Mouse (Mus musculus) forebrain, embryonic 10.5 days (tissue): Measurements from ENCODE around the gene Olfr147. TPM values are rescaled to one million over a fixed set of nuclear protein-coding genes. Genes with fewer than 3 reads are reported as not detected.
"Not testable (repeated sequence)": the region's sequence is repeated elsewhere in the genome, so short reads cannot be mapped to it uniquely, and the experiment has no call there.

ENCODE experiments used
- DNase-seq: peaks from one replicate; pipeline ENCODE4 v3.0.0-alpha.2; 2017; ENCODE audit warnings: low spot score; ENCODE audit errors: extremely low spot score
- H3K27ac ChIP-seq: fragments of 300-500 bp; sonication (generic); 2 replicates; pipeline ENCODE4 v1.5.1; 2016; ENCODE audit warnings: mild to moderate bottlenecking
- H3K27me3 ChIP-seq: fragments of 300-500 bp; sonication (generic); 2 replicates; pipeline ENCODE4 v1.6.1; 2016; ENCODE audit warnings: mild to moderate bottlenecking; ENCODE audit not compliant: poor library complexity, severe bottlenecking
- H3K36me3 ChIP-seq: fragments of 300-500 bp; sonication (generic); replicated peaks from 2 replicates; pipeline ENCODE4 v1.6.1; 2016; ENCODE audit warnings: mild to moderate bottlenecking, moderate library complexity
- H3K4me1 ChIP-seq: fragments of 300-500 bp; sonication (generic); 2 replicates; pipeline ENCODE4 v1.6.1; 2016
- H3K4me3 ChIP-seq: fragments of 300-500 bp; sonication (generic); 2 replicates; pipeline ENCODE4 v1.5.1; 2016; ENCODE audit warnings: mild to moderate bottlenecking, moderate library complexity
- H3K9me3 ChIP-seq: fragments of 300-500 bp; sonication (generic); 2 replicates; pipeline ENCODE4 v1.6.1; 2016; ENCODE audit warnings: mild to moderate bottlenecking, moderate library complexity
- WGBS: fragments of 180-500 bp; shearing (Covaris S2); methylation state at CpG from one replicate; pipeline ENCODE4 v1.1.7; 2016; 5-methylcytosine and 5-hydroxymethylcytosine counted together
- polyA plus RNA-seq: library from polyadenylated mRNA; unstranded; fragments of >200 nt; fragmentation: Nextera tagmentation; extraction: Ambion mirVana; gene quantifications from 2 replicates; pipeline ENCODE4 v1.2.1, GENCODE M21; 2016

The Olfr147 gene
- polyA plus RNA-seq = not detected in 2 replicates

DNA sequence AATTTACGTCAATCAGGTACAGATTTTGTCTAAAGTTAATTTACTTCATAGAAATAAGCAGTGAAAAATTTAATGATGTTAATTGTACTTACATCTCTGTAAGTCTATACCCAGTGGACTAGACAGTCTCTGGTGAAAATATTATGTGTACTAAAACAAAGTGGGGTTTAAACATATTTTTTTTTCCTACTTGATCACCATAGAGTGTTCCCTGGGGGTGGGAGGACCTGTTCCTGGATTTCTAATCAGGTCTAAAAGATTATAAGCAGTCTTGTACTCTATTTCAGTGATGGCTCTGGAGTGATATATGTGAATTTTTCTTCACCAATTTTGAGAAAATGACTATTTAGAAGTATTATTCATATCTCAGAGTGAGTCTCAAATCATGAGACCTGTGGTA lies at the start of gene Olfr147:
TSS of gene Olfr147 (plus strand) at position 301 of the 400 bp plus-strand sequence.
- no peaks in the 10 kb centered on the region for H3K27me3 ChIP-seq
- no peaks in the 10 kb centered on the region for H3K4me1 ChIP-seq
- H3K27ac ChIP-seq = no peak within 1 kb of the TSS
- no peak for DNase-seq
- H3K36me3 ChIP-seq = no peaks in the 10 kb centered on the region
- WGBS = 88% methylated on average over 1 of the region's 1 CpGs
- no peaks in the 10 kb centered on the region for H3K9me3 ChIP-seq
- no peak within 1 kb of the TSS for H3K4me3 ChIP-seq

DNA sequence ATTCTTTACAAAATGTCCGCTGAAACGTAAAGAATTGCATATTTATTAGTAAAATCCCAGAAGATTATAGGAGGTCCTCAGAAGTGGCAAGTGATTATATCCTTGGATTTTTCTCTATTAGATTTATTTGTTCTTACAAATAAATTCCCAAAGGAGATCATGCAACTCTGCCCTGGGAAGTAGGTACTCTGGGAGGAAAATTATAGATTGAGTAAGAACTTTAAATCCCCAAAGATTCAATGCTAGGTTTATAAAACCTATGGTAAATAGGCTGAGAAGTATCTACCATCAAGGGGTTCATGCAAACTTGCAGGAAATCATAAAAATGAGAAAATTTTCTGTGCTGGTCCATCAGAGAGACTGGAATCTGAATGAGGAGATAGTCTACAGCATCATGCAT lies 34.9 kb upstream of the Olfr147 start, which contains the start of gene Olfr250:
TSS of gene Olfr250 (plus strand) at position 301 of the 400 bp plus-strand sequence.
- WGBS = 88% methylated on average over 2 of the region's 2 CpGs
- H3K27me3 ChIP-seq = no peaks in the 10 kb centered on the region
- H3K9me3 ChIP-seq = no peaks in the 10 kb centered on the region
- no peak within 1 kb of the TSS for H3K27ac ChIP-seq
- H3K4me1 ChIP-seq = no peaks in the 10 kb centered on the region
- DNase-seq = no peak
- no peak within 1 kb of the TSS for H3K4me3 ChIP-seq
- H3K36me3 ChIP-seq = no peaks in the 10 kb centered on the region

DNA sequence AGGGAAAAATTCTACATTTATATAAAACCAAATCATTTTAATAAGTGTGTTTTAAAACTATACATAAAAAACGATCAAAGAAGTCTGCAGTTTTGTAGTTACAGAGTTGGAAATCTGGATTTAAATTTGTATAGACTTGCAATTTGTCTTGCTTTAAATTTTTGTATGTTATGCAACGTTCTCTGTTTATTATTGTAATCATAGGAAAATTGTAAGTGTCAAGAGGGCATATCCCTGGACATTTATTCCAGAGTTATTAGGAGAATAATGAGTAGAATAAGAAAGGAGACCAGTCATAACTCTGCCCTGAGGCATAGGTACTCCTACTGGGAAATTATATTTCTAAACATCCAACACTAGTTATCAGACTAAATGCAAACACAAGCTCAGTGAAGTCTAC lies 24.7 kb upstream of the Olfr147 start, which contains the start of gene Olfr251:
TSS of gene Olfr251 (plus strand) at position 301 of the 400 bp plus-strand sequence.
- 78% methylated on average over 2 of the region's 2 CpGs for WGBS
- no peaks in the 10 kb centered on the region for H3K4me1 ChIP-seq
- H3K36me3 ChIP-seq = no peaks in the 10 kb centered on the region
- no peaks in the 10 kb centered on the region for H3K27me3 ChIP-seq
- no peaks in the 10 kb centered on the region for H3K9me3 ChIP-seq
- no peak for DNase-seq
- no peak within 1 kb of the TSS for H3K27ac ChIP-seq
- no peak within 1 kb of the TSS for H3K4me3 ChIP-seq

DNA sequence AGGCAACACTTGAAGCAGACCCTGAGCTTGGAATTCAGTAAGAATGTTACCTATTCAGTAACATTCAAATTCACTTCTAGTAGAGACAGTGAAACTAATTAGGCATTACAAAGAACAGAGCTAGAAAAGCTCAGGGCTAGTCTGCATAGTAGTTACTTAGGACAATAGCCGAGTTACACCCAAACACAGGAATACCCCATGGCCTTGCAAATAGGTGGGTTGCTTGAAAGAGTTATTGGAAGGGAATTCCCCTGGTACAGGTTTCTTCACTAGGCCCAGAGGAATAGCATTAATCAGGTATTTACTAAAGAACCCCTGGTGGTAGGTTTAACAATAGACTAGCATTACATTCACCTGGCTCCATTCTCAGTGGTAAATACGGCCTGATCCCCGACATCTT lies 6.0 kb downstream of the Olfr147 start:
- not testable (repeated sequence) for DNase-seq, H3K27me3 ChIP-seq, H3K27ac ChIP-seq, H3K4me1 ChIP-seq, H3K9me3 ChIP-seq, H3K36me3 ChIP-seq, H3K4me3 ChIP-seq
- WGBS = 96% methylated on average over 3 of the region's 3 CpGs

DNA sequence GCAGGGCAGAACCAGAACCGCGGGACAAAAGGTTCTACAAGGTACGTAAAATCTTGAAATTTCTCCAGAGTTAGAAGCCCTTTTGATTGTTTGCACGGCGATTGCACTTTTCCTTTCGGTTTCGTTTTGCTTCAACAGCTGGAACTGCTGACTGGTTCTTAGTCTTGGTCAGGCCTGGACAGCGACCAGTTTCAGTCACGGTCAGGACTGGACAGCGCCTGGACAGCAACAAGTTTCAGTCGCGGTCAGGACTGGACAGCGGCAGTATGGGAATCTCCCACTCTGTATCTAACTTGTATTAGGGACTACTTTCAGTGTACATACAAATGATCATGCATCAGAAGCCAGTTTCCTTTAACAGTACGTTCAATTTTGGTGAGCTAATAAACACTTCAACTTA lies 12.0 kb downstream of the Olfr147 start:
- not testable (repeated sequence) for DNase-seq, H3K4me3 ChIP-seq, H3K27me3 ChIP-seq, H3K36me3 ChIP-seq, H3K4me1 ChIP-seq, H3K27ac ChIP-seq
- WGBS = 96% methylated on average over 14 of the region's 14 CpGs
- peaks cover 25% of the 10 kb centered on the region; the same call in 1 of the 2 replicates for H3K9me3 ChIP-seq

DNA sequence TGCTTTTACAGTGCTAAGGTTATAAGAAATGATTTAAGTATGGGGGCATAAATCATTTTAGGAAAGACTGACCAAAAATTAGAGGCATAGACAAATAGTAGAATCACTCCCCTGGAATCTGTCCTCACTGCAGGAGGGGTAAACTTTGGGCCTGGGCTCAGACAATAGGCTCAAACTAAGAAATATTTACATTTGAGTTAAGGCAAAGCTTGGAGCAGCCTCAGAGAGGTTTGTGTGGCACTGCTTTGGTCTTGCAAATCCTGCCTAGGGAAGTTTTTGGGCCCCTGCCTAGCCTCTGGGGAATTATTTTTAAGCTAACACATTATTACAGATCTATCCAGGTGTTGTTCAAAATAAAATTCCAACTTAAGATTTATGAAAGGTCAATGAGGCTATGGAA lies 22.3 kb downstream of the Olfr147 start:
- no peak overlapping the region for H3K4me3 ChIP-seq
- H3K27ac ChIP-seq = no peak overlapping the region
- H3K27me3 ChIP-seq = no peaks in the 10 kb centered on the region
- no peak for DNase-seq
- H3K36me3 ChIP-seq = no peaks in the 10 kb centered on the region
- H3K4me1 ChIP-seq = no peaks in the 10 kb centered on the region
- no peaks in the 10 kb centered on the region; the same call in 1 of the 2 replicates for H3K9me3 ChIP-seq

DNA sequence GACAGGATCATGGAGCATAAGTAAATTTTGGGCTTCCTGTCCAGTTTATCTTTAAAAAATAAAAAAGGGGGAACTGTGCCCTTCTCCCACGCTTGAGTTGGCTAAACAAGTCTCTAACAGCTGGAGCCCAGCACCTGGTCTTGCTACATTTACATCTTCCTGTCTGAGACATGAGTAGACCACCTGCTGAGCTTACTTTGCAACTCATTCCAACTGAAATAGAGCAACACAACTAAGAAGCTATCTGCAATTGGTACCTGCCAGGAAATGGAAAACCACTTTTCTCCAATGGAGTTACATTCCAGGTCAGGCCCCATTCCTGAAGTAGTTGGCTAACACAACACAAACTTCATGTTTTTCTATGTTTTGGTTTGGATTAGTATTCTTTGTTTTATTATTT lies 25.5 kb downstream of the Olfr147 start:
- no peak for DNase-seq
- no peaks in the 10 kb centered on the region for H3K27me3 ChIP-seq
- WGBS = 55% methylated on average over 1 of the region's 1 CpGs
- H3K9me3 ChIP-seq = no peaks in the 10 kb centered on the region
- no peak overlapping the region for H3K4me3 ChIP-seq
- no peak overlapping the region for H3K27ac ChIP-seq
- H3K36me3 ChIP-seq = no peaks in the 10 kb centered on the region
- no peaks in the 10 kb centered on the region for H3K4me1 ChIP-seq

DNA sequence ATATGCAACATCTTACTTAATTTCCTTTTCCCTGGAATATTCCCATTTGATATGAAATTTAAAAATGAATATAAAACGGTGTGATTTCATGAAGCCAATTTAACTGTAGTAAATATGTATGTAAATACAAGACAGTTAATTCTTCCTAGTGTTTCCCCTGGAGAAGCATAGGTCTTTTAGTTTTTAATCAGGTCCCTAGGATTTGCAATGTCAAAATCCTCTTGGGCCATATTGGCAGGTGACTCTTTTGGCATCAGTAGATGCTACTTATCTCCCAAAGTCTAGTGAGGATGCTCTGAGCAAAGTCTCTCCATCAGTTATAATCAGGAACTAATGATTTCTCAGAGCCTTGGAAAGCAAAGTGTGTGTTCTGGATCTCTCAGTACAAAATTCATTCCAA lies 27.7 kb downstream of the Olfr147 start, which contains the start of gene Olfr901:
TSS of gene Olfr901 (plus strand) at position 301 of the 400 bp plus-strand sequence.
- H3K4me1 ChIP-seq = no peaks in the 10 kb centered on the region
- no peak within 1 kb of the TSS for H3K27ac ChIP-seq
- no peak within 1 kb of the TSS for H3K4me3 ChIP-seq
- DNase-seq = no peak
- no peaks in the 10 kb centered on the region for H3K36me3 ChIP-seq
- WGBS = 94% methylated on average over 1 of the region's 1 CpGs
- no peaks in the 10 kb centered on the region for H3K27me3 ChIP-seq
- no peaks in the 10 kb centered on the region for H3K9me3 ChIP-seq

DNA sequence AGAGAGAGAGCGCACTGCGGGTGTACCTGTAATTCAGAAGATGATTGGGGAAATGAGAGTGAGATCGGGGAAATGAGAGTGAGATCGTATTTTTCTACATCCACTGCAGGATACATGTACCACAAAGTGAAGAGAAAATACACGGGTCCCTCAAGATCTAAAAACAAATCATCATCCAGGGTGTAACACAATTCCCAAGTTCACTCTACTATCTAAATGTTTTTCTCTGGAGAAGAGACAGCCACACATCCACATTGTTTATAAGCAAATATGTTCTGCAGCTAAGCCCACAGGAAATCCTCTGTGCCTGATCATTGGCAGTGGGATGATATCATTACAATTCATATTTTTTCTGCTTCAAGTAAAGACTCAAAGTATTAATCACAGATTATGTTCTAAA lies 45.9 kb downstream of the Olfr147 start, which contains the start of gene Olfr902:
TSS of gene Olfr902 (plus strand) at position 301 of the 400 bp plus-strand sequence.
- 91% methylated on average over 5 of the region's 5 CpGs for WGBS
- H3K27ac ChIP-seq = no peak within 1 kb of the TSS
- H3K36me3 ChIP-seq = no peaks in the 10 kb centered on the region
- H3K9me3 ChIP-seq = no peaks in the 10 kb centered on the region
- H3K27me3 ChIP-seq = no peaks in the 10 kb centered on the region
- DNase-seq = no peak
- H3K4me1 ChIP-seq = no peaks in the 10 kb centered on the region
- no peak within 1 kb of the TSS for H3K4me3 ChIP-seq

Other genes starting within 250 kb of the Olfr147 start
- not detected in 2 replicates for gene Olfr891, start 220.9 kb upstream of the Olfr147 start, polyA plus RNA-seq
- gene Olfr893, start 193.3 kb upstream of the Olfr147 start, polyA plus RNA-seq = not detected in 2 replicates
- not detected in 2 replicates for gene Olfr894, start 183.6 kb upstream of the Olfr147 start, polyA plus RNA-seq
- gene Olfr143, start 148.9 kb upstream of the Olfr147 start, polyA plus RNA-seq = not detected in 2 replicates
- not detected in 2 replicates for gene Olfr895, start 133.8 kb upstream of the Olfr147 start, polyA plus RNA-seq
- not detected in 2 replicates for gene Olfr896-ps1, start 110.6 kb upstream of the Olfr147 start, polyA plus RNA-seq
- gene Olfr25, start 72.6 kb upstream of the Olfr147 start, polyA plus RNA-seq = not detected in 2 replicates
- not detected in 2 replicates for gene Olfr898, start 53.3 kb upstream of the Olfr147 start, polyA plus RNA-seq
- gene Olfr250, start 34.8 kb upstream of the Olfr147 start, polyA plus RNA-seq = not detected in 2 replicates
- gene Olfr251, start 24.6 kb upstream of the Olfr147 start, polyA plus RNA-seq = not detected in 2 replicates
- not detected in 2 replicates for gene Olfr901, start 27.8 kb downstream of the Olfr147 start, polyA plus RNA-seq
- not detected in 2 replicates for gene Olfr902, start 46.0 kb downstream of the Olfr147 start, polyA plus RNA-seq
- not detected in 2 replicates for gene Olfr904, start 61.4 kb downstream of the Olfr147 start, polyA plus RNA-seq
- not detected in 2 replicates for gene Olfr905, start 69.4 kb downstream of the Olfr147 start, polyA plus RNA-seq
- gene Olfr906, start 85.4 kb downstream of the Olfr147 start, polyA plus RNA-seq = not detected in 2 replicates
- gene Olfr907, start 94.1 kb downstream of the Olfr147 start, polyA plus RNA-seq = not detected in 2 replicates
- not detected in 2 replicates for gene Olfr911-ps1, start 119.9 kb downstream of the Olfr147 start, polyA plus RNA-seq
- not detected in 2 replicates for gene Olfr910, start 136.2 kb downstream of the Olfr147 start, polyA plus RNA-seq
- gene Olfr912, start 178.5 kb downstream of the Olfr147 start, polyA plus RNA-seq = not detected in 2 replicates
- gene Olfr913, start 191.1 kb downstream of the Olfr147 start, polyA plus RNA-seq = not detected in 2 replicates
- not detected in 2 replicates for gene Olfr914, start 203.4 kb downstream of the Olfr147 start, polyA plus RNA-seq